Mouse (Mus musculus) forebrain, embryonic 14.5 days (tissue): ENCODE data around the gene Abr. TPM values are rescaled to one million over a fixed set of nuclear protein-coding genes. Genes with fewer than 3 reads are reported as not detected.

ENCODE experiments used
- ATAC-seq: fragments of 200-750 bp; cut with Nextera tagmentation; 2 replicates; pipeline ENCODE4 v1.8.0; 2017; ENCODE audit warnings: mild to moderate bottlenecking, moderate library complexity
- DNase-seq: peaks from one replicate; pipeline ENCODE4 v3.0.0-alpha.2; 2015; ENCODE audit warnings: low spot score
- H3K27ac ChIP-seq: fragments of 300-500 bp; sonication (generic); 2 replicates; pipeline ENCODE4 v1.5.1; 2014; ENCODE audit warnings: low read depth, mild to moderate bottlenecking, control low read depth, low read length, moderate library complexity
- H3K27me3 ChIP-seq: fragments of 300-500 bp; sonication (generic); replicated peaks from 2 replicates; pipeline ENCODE4 v1.6.1; 2014; ENCODE audit warnings: low read length, control low read depth, mixed read lengths; ENCODE audit not compliant: control insufficient read depth, insufficient read depth
- H3K36me3 ChIP-seq: fragments of 300-500 bp; sonication (generic); 2 replicates; pipeline ENCODE4 v1.6.1; 2014; ENCODE audit warnings: low read length, control low read depth; ENCODE audit not compliant: control insufficient read depth, insufficient read depth
- H3K4me1 ChIP-seq: fragments of 300-500 bp; sonication (generic); 2 replicates; pipeline ENCODE4 v1.6.1; 2014; ENCODE audit warnings: antibody characterized with exemption, low read length, control low read depth; ENCODE audit not compliant: control insufficient read depth, insufficient read depth
- H3K4me2 ChIP-seq: fragments of 300-500 bp; sonication (generic); 2 replicates; pipeline ENCODE4 v1.6.1; 2014; ENCODE audit warnings: mild to moderate bottlenecking, control low read depth, low read length
- H3K4me3 ChIP-seq: fragments of 300-500 bp; sonication (generic); 2 replicates; pipeline ENCODE4 v1.5.1; 2014; ENCODE audit warnings: low read depth, low read length, control low read depth
- H3K9ac ChIP-seq: fragments of 300-500 bp; sonication (generic); 2 replicates; pipeline ENCODE4 v1.6.1; 2014; ENCODE audit warnings: mild to moderate bottlenecking, low read length, control low read depth, moderate library complexity
- H3K9me3 ChIP-seq: fragments of 300-500 bp; sonication (generic); replicated peaks from 2 replicates; pipeline ENCODE4 v1.6.1; 2016; ENCODE audit warnings: low read length, control low read depth, mixed read lengths; ENCODE audit not compliant: control insufficient read depth
- WGBS: fragments of 180-500 bp; shearing (Covaris S2); extraction: QIAGEN DNeasy Blood & Tissue Kit; methylation state at CpG from one replicate; pipeline ENCODE4 v1.1.7; 2014; 5-methylcytosine and 5-hydroxymethylcytosine counted together
- polyA plus RNA-seq: library from polyadenylated mRNA; unstranded; fragments of >200 nt; fragmentation: Nextera tagmentation; extraction: Ambion mirVana; gene quantifications from 2 replicates; pipeline ENCODE4 v1.2.1, GENCODE M21; 2014

Abr gene
- polyA plus RNA-seq, 1 experiment from 2014 or later = 88.8 TPM

DNA sequence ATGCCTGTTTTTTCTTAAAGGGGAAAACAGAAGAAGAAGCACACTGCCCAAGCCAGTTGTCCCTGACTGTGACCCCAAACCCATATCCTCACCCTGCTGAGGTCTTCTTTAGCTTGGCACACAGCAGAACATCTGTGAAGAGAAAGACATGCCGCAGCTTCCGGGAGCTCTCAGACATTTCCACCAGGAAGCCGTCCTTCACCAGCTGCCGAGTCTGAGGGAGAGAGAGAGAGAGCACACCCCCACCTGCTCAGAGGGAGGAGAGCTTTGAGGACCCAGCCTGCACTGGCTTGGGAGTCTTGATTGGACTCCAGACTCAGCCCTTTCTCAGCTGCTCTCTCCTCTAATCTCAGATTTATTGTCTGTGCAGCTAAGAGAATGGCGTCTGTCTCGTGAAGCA lies 160.9 kb downstream of the Abr start:
- H3K4me1 ChIP-seq = peaks cover 3% of the 10 kb centered on the region

GRCm38 (mm10) chr11:76459489-76459888 lies 162.6 kb downstream of the Abr start:
- no peaks in the 10 kb centered on the region for H3K4me1 ChIP-seq
- H3K27me3 ChIP-seq = no peaks in the 10 kb centered on the region
- peaks cover 83% of the 10 kb centered on the region for H3K36me3 ChIP-seq
- no peak overlapping the region for H3K27ac ChIP-seq
- H3K4me3 ChIP-seq = no peak overlapping the region
- no peaks in the 10 kb centered on the region for H3K9me3 ChIP-seq
- 79% methylated on average over 3 of the region's 3 CpGs for WGBS
- ATAC-seq (no peak), DNase-seq (no peak)
- H3K4me2 ChIP-seq = no peak overlapping the region
- H3K9ac ChIP-seq = no peak overlapping the region

More for the DNA sequence above, 160.9 kb downstream of the Abr start:
- 75% methylated on average over 6 of the region's 6 CpGs for WGBS
- no peak overlapping the region for H3K4me2 ChIP-seq
- ATAC-seq (no peak), DNase-seq (no peak)
- no peak overlapping the region for H3K27ac ChIP-seq
- no peak overlapping the region for H3K4me3 ChIP-seq
- H3K36me3 ChIP-seq = peaks cover 70% of the 10 kb centered on the region
- H3K27me3 ChIP-seq = no peaks in the 10 kb centered on the region
- H3K9ac ChIP-seq = no peak overlapping the region
- H3K9me3 ChIP-seq = no peaks in the 10 kb centered on the region

- Histone ChIP-seq H3K9ac (no peak overlapping the region), H3K9me3 (no peaks in the 10 kb centered on the region), H3K27me3 (no peaks in the 10 kb centered on the region), H3K36me3 (peaks cover 87% of the 10 kb centered on the region), H3K4me2 (no peak overlapping the region), H3K4me3 (no peak overlapping the region), H3K4me1 (no peaks in the 10 kb centered on the region), H3K27ac (no peak overlapping the region)
- 82% methylated on average over 9 of the region's 9 CpGs for WGBS
- ATAC-seq = no peak
- DNase-seq = no peak
Observed at GRCm38 (mm10) chr11:76458730-76459129, 163.4 kb downstream of the Abr start.

DNA sequence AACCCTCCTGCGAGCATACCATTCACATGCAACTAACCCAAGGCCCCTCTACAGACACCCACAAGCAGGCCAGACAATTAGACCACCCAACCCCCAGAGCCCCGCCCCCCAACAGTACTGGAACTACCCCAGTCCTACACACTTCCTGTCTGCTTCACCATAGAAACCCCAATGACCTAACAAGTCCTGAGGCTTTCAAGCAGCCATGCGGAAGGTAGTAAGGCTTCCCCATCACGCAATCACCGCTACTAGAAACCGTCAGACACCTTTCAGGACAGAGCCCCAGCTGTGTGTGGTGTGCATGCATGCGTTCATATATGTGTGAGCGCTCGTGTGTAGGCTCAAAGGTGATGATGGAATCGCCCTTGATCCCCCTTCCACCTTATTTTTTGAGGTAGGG lies 165.2 kb downstream of the Abr start:
- peak overlapping the region; percentile 9; the same call in 1 of the 2 replicates for H3K27ac ChIP-seq
- no peak overlapping the region for H3K4me3 ChIP-seq
- no peak overlapping the region for H3K4me2 ChIP-seq
- H3K4me1 ChIP-seq = no peaks in the 10 kb centered on the region
- 75% methylated on average over 10 of the region's 10 CpGs for WGBS
- H3K9me3 ChIP-seq = no peaks in the 10 kb centered on the region
- ATAC-seq = peak; percentile 49; the same call in 1 of the 2 replicates
- no peak for DNase-seq
- H3K36me3 ChIP-seq = peaks cover 85% of the 10 kb centered on the region
- no peaks in the 10 kb centered on the region for H3K27me3 ChIP-seq
- no peak overlapping the region for H3K9ac ChIP-seq

GRCm38 (mm10) chr11:76456233-76456632 lies 165.9 kb downstream of the Abr start:
- peaks cover 85% of the 10 kb centered on the region for H3K36me3 ChIP-seq
- no peaks in the 10 kb centered on the region for H3K9me3 ChIP-seq
- ATAC-seq = peak; percentile 77
- H3K4me2 ChIP-seq = no peak overlapping the region
- H3K4me3 ChIP-seq = no peak overlapping the region
- 14% methylated on average over 6 of the region's 6 CpGs for WGBS
- H3K9ac ChIP-seq = no peak overlapping the region
- peaks cover 2% of the 10 kb centered on the region; the same call in 1 of the 2 replicates for H3K4me1 ChIP-seq
- no peaks in the 10 kb centered on the region for H3K27me3 ChIP-seq
- peak; percentile 87 for DNase-seq
- peak overlapping the region; percentile 9; the same call in 1 of the 2 replicates for H3K27ac ChIP-seq

DNA sequence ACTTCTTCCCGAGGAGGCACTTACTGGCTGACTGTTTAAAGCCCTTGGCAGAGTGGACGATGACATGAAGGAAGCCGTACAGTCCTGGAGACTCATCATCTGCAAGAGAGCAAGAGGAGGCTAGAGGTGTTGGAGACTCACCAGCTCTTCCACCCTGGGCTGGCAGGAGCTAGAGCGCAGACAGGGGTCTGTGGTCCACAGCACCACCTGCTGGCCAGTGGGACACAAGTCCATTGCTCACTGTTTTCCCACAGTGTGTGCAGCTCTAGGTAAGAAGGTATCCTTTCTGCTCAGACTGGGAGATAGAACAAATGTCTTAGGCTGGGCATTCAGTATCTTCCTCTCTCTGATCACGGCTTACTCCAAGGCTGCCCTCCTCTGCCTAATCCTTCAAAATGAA lies 167.6 kb downstream of the Abr start:
- Histone ChIP-seq H3K27me3 (no peaks in the 10 kb centered on the region), H3K36me3 (peaks cover 84% of the 10 kb centered on the region), H3K27ac (no peak overlapping the region), H3K9ac (no peak overlapping the region), H3K4me1 (peaks cover 18% of the 10 kb centered on the region), H3K4me2 (no peak overlapping the region), H3K4me3 (no peak overlapping the region), H3K9me3 (no peaks in the 10 kb centered on the region)
- ATAC-seq (peak; percentile 35; the same call in 1 of the 2 replicates), DNase-seq (peak; percentile 84)
- WGBS = 53% methylated on average over 5 of the region's 5 CpGs

- no peaks in the 10 kb centered on the region for H3K9me3 ChIP-seq
- H3K4me3 ChIP-seq = no peak overlapping the region
- H3K36me3 ChIP-seq = peaks cover 74% of the 10 kb centered on the region
- DNase-seq (peak; percentile 84), ATAC-seq (peak; percentile 87)
- H3K27ac ChIP-seq = peak overlapping the region; percentile 95
- peak overlapping the region; percentile 35; the same call in 1 of the 2 replicates for H3K4me2 ChIP-seq
- peak overlapping the region; percentile 54 for H3K9ac ChIP-seq
- 3% methylated on average over 3 of the region's 3 CpGs for WGBS
- peaks cover 29% of the 10 kb centered on the region for H3K4me1 ChIP-seq
- H3K27me3 ChIP-seq = no peaks in the 10 kb centered on the region
Observed at GRCm38 (mm10) chr11:76450202-76450561, 171.9 kb downstream of the Abr start.

DNA sequence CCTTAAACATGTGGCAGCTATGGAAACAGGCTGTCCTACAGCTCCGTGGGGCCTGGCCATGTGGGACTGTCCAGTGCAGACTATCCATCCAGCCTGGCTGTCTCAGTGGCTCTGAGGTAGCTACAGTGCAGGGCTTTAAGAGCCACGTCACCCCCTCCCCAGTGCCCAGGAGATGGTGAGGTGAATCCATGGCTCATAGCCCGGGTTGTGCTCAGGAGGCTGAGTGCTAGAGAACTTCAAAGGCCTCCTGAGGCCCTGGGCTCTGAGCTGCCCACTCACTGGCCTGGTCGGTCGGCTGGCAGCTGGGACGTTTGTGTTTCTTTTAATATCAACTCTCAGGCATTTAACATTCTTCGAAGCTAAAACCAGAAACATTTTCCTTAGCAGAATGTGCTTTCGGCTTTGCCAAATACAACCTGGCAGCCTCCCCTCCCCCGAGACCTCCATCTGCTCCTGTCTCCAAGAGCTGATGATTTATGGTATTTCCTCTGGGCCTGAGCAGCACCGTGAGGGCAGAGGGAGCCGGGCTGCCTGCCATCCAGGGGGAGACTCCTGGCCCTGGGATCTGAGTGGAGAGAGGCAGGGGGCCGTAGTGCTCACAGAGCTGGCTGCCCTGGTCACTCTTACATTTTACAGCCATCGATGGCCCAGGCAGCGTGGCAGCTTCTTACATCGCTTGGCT lies 172.5 kb downstream of the Abr start:
- DNase-seq (peak; percentile 84), ATAC-seq (peak; percentile 80)
- Histone ChIP-seq H3K27me3 (no peaks in the 10 kb centered on the region), H3K36me3 (peaks cover 69% of the 10 kb centered on the region), H3K9me3 (no peaks in the 10 kb centered on the region), H3K4me2 (peak overlapping the region; percentile 35; the same call in 1 of the 2 replicates), H3K4me1 (peaks cover 29% of the 10 kb centered on the region), H3K27ac (peak overlapping the region; percentile 95), H3K9ac (peak overlapping the region; percentile 54), H3K4me3 (no peak overlapping the region)
- 28% methylated on average over 15 of the region's 15 CpGs for WGBS

DNA sequence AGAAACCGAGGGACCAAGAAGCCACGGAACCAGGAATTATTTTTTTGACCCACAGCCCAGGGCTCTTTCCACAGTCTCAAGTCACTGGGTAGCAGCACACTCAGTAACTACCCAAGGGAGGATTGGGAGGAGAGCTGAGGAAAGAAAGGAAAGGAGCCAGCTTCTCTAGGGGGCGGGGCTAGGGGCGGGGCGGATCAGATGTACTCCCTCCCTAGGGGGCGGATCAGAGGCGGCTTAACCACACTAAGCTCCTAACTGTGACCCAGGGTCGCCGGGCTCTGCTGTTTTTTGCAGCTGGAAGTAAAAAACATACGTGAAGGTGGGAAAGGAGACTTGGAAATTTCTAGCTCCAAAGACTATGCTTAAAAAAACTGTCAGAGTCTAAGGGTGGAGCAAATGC lies 175.9 kb downstream of the Abr start:
- no peak overlapping the region for H3K4me3 ChIP-seq
- H3K4me2 ChIP-seq = no peak overlapping the region
- 2% methylated on average over 10 of the region's 10 CpGs for WGBS
- no peak for ATAC-seq
- no peaks in the 10 kb centered on the region for H3K27me3 ChIP-seq
- peaks cover 31% of the 10 kb centered on the region for H3K4me1 ChIP-seq
- no peak overlapping the region for H3K9ac ChIP-seq
- no peaks in the 10 kb centered on the region for H3K9me3 ChIP-seq
- H3K27ac ChIP-seq = no peak overlapping the region
- DNase-seq = peak; percentile 60
- H3K36me3 ChIP-seq = peaks cover 57% of the 10 kb centered on the region
